Mouse (Mus musculus) midbrain, postnatal 0 days (tissue): ENCODE results near the gene Eif4g3. TPM values are rescaled to one million over a fixed set of nuclear protein-coding genes. Genes with fewer than 3 reads are reported as not detected.

Source experiments
- ATAC-seq: fragments of 200-750 bp; cut with Nextera tagmentation; 2 replicates; pipeline ENCODE4 v1.8.0; 2017; ENCODE audit warnings: moderate number of reproducible peaks, mild to moderate bottlenecking, moderate TSS enrichment, moderate library complexity; ENCODE audit not compliant: low FRiP score
- DNase-seq: peaks from one replicate; pipeline ENCODE4 v3.0.0-alpha.2; 2015; ENCODE audit warnings: low spot score
- H3K27ac ChIP-seq: fragments of 300-500 bp; sonication (generic); 2 replicates; pipeline ENCODE4 v1.5.1; 2014; ENCODE audit warnings: low read depth, mild to moderate bottlenecking, low read length, mixed read lengths
- H3K27me3 ChIP-seq: fragments of 300-500 bp; sonication (generic); 2 replicates; pipeline ENCODE4 v1.6.1; 2014; ENCODE audit warnings: low read length, control low read depth, mixed read lengths; ENCODE audit not compliant: insufficient read depth
- H3K36me3 ChIP-seq: fragments of 300-500 bp; sonication (generic); 2 replicates; pipeline ENCODE4 v1.6.1; 2014; ENCODE audit warnings: low read length, control low read depth, mixed read lengths; ENCODE audit not compliant: insufficient read depth
- H3K4me1 ChIP-seq: fragments of 300-500 bp; sonication (generic); 2 replicates; pipeline ENCODE4 v1.6.1; 2014; ENCODE audit warnings: mild to moderate bottlenecking, control low read depth, antibody characterized with exemption, low read length, mixed read lengths; ENCODE audit not compliant: insufficient read depth
- H3K4me2 ChIP-seq: fragments of 300-500 bp; sonication (generic); 2 replicates; pipeline ENCODE4 v1.6.1; 2014; ENCODE audit warnings: low read depth, mild to moderate bottlenecking, low read length, mixed read lengths; ENCODE audit not compliant: poor library complexity, severe bottlenecking
- H3K4me3 ChIP-seq: fragments of 300-500 bp; sonication (generic); 2 replicates; pipeline ENCODE4 v1.5.1; 2014; ENCODE audit warnings: low read depth, mild to moderate bottlenecking, low read length, moderate library complexity
- H3K9ac ChIP-seq: fragments of 300-500 bp; sonication (generic); replicated peaks from 2 replicates; pipeline ENCODE4 v1.6.1; 2014; ENCODE audit warnings: mild to moderate bottlenecking, low read length, moderate library complexity, mixed read lengths; ENCODE audit not compliant: poor library complexity, severe bottlenecking
- H3K9me3 ChIP-seq: fragments of 300-500 bp; sonication (generic); 2 replicates; pipeline ENCODE4 v1.6.1; 2016; ENCODE audit warnings: low read length, control low read depth
- CTCF ChIP-seq: IDR thresholded peaks from 2 replicates; pipeline ENCODE4 v1.5.1; 2016; ENCODE audit warnings: antibody characterized with exemption, mild to moderate bottlenecking
- WGBS: fragments of 180-500 bp; shearing (Covaris S2); extraction: QIAGEN DNeasy Blood & Tissue Kit; methylation state at CpG from one replicate; pipeline ENCODE4 v1.1.7; 2014; 5-methylcytosine and 5-hydroxymethylcytosine counted together
- polyA plus RNA-seq: library from polyadenylated mRNA; unstranded; fragments of >200 nt; fragmentation: Nextera tagmentation; extraction: Ambion mirVana; gene quantifications from 2 replicates; pipeline ENCODE4 v1.2.1, GENCODE M21; 2015
- total RNA-seq: library from RNA; depleted of rRNA; stranded (reverse); fragments of >200 nt; gene quantifications from 2 replicates; pipeline ENCODE4 v1.2.3, GENCODE M21; 2014

Eif4g3 gene
- total and polyA plus RNA-seq, 2 experiments from 2014 or later: 42.4 to 92.2 TPM

GRCm38 (mm10) chr4:138033871-138034270, 41.0 kb downstream of the Eif4g3 start:
- no peak overlapping the region for H3K4me3 ChIP-seq
- peaks cover 10% of the 10 kb centered on the region for H3K4me1 ChIP-seq
- no peaks in the 10 kb centered on the region for H3K9me3 ChIP-seq
- DNase-seq: no peak
- H3K27ac ChIP-seq: no peak overlapping the region
- no peak overlapping the region for H3K4me2 ChIP-seq
- WGBS: 90% methylated on average over 4 of the region's 4 CpGs
- TF ChIP-seq CTCF: peak; percentile 47
- H3K9ac ChIP-seq: no peak overlapping the region
- no peaks in the 10 kb centered on the region for H3K27me3 ChIP-seq
- no peak for ATAC-seq
- no peaks in the 10 kb centered on the region for H3K36me3 ChIP-seq

- Histone ChIP-seq H3K4me1 (peaks cover 10% of the 10 kb centered on the region), H3K4me2 (no peak overlapping the region), H3K9ac (no peak overlapping the region), H3K4me3 (no peak overlapping the region), H3K36me3 (no peaks in the 10 kb centered on the region), H3K27me3 (no peaks in the 10 kb centered on the region), H3K27ac (no peak overlapping the region), H3K9me3 (no peaks in the 10 kb centered on the region)
- TF ChIP-seq CTCF: no peak
- DNase-seq: no peak
- WGBS: 79% methylated on average over 9 of the region's 9 CpGs
- no peak for ATAC-seq
Observed at GRCm38 (mm10) chr4:138035435-138036120, 42.8 kb downstream of the Eif4g3 start.

GRCm38 (mm10) chr4:138037110-138037509, 44.3 kb downstream of the Eif4g3 start:
- Histone ChIP-seq H3K4me3 (no peak overlapping the region), H3K4me1 (peaks cover 10% of the 10 kb centered on the region), H3K9ac (no peak overlapping the region), H3K27ac (peak overlapping the region; percentile 55), H3K4me2 (no peak overlapping the region), H3K9me3 (no peaks in the 10 kb centered on the region), H3K36me3 (no peaks in the 10 kb centered on the region), H3K27me3 (no peaks in the 10 kb centered on the region)
- 48% methylated on average over 8 of the region's 8 CpGs for WGBS
- DNase-seq (no peak), ATAC-seq (no peak)
- TF ChIP-seq CTCF: no peak

GRCm38 (mm10) chr4:138037896-138038295, 45.1 kb downstream of the Eif4g3 start:
- Histone ChIP-seq H3K4me3 (no peak overlapping the region), H3K4me2 (no peak overlapping the region), H3K27ac (no peak overlapping the region), H3K4me1 (peaks cover 10% of the 10 kb centered on the region), H3K27me3 (no peaks in the 10 kb centered on the region), H3K36me3 (no peaks in the 10 kb centered on the region), H3K9me3 (no peaks in the 10 kb centered on the region), H3K9ac (no peak overlapping the region)
- no peak for TF ChIP-seq CTCF
- no peak for DNase-seq
- 88% methylated on average over 1 of the region's 1 CpGs for WGBS
- ATAC-seq: no peak

DNA sequence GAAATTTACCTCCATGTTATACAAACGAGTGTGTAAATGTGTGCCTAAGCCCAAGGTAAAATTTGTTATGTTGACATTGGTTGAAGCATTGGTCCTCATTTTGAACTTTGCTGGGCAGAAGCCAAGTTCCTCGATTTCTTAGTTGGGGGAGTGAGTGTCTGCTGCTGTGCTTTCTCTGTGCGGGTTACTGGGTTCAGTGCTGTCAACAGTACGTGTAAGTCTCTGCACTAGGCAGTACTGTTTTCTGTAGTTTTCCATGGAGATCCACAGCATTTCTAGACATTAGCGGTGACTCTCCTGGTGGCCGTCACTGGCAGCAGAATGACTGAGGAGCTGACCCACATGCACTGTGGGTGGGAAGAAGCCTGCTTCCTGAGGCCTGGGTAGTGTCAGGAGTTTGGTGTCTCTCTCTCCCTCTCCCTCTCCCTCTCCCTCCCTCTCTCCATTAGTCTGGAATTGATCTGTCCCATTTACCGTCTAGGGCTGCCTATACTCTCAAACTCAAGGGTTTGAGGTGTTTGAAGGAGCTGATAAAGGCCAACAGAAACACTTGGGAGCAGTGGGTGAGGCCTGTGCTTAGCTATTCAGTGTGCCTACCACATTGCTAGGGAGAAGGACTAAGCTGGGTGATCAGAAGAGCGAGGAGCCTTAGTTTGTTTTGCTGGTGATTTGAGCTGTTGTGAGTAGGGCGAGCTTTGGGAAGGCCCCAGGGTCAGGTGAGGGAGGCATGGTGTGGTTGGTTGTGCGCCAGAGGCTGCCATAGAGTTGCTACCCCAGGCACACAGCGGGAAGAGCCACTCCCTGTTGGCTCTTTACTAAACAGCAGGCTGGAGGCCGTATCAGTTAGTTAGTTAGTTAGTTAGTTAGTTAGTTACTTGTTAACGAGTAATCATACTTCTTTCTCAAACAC, 45.8 kb downstream of the Eif4g3 start:
- no peak overlapping the region for H3K27ac ChIP-seq
- ATAC-seq (no peak), DNase-seq (no peak)
- TF ChIP-seq CTCF: no peak
- no peaks in the 10 kb centered on the region for H3K9me3 ChIP-seq
- peaks cover 10% of the 10 kb centered on the region for H3K4me1 ChIP-seq
- H3K4me3 ChIP-seq: no peak overlapping the region
- no peaks in the 10 kb centered on the region for H3K27me3 ChIP-seq
- H3K36me3 ChIP-seq: no peaks in the 10 kb centered on the region
- H3K9ac ChIP-seq: no peak overlapping the region
- no peak overlapping the region for H3K4me2 ChIP-seq
- 81% methylated on average over 13 of the region's 13 CpGs for WGBS

GRCm38 (mm10) chr4:138039275-138039651, 46.4 kb downstream of the Eif4g3 start:
- Histone ChIP-seq H3K4me3 (no peak overlapping the region), H3K9me3 (no peaks in the 10 kb centered on the region), H3K36me3 (no peaks in the 10 kb centered on the region), H3K4me1 (peaks cover 10% of the 10 kb centered on the region), H3K27me3 (no peaks in the 10 kb centered on the region), H3K9ac (no peak overlapping the region), H3K27ac (peak overlapping the region; percentile 47; the same call in 1 of the 2 replicates), H3K4me2 (no peak overlapping the region)
- TF ChIP-seq CTCF: no peak
- ATAC-seq: no peak
- 82% methylated on average over 9 of the region's 9 CpGs for WGBS
- peak; percentile 43 for DNase-seq
